Mouse (Mus musculus): Measurements from ENCODE around the gene Zfp260.

- TF ChIP-seq GATA1 (IDR thresholded peaks at IDR 0.05; ENCODE audit: low read length) (no peak), TAL1 (IDR thresholded peaks at IDR 0.05; ENCODE audit: low read length) (no peak)
Measured at GRCm38 (mm10) chr7:30143170-30143554, 48.6 kb downstream of the Zfp260 start.
